Mouse (Mus musculus) Muller cell, postnatal 12 days (primary cell): Measurements from ENCODE around the gene Trmt44.

Experiments used
- DNase-seq: peaks from one replicate; pipeline ENCODE4 v3.0.0-alpha.2; 2015; ENCODE audit errors: inconsistent ontology term

Trmt44 gene

DNA sequence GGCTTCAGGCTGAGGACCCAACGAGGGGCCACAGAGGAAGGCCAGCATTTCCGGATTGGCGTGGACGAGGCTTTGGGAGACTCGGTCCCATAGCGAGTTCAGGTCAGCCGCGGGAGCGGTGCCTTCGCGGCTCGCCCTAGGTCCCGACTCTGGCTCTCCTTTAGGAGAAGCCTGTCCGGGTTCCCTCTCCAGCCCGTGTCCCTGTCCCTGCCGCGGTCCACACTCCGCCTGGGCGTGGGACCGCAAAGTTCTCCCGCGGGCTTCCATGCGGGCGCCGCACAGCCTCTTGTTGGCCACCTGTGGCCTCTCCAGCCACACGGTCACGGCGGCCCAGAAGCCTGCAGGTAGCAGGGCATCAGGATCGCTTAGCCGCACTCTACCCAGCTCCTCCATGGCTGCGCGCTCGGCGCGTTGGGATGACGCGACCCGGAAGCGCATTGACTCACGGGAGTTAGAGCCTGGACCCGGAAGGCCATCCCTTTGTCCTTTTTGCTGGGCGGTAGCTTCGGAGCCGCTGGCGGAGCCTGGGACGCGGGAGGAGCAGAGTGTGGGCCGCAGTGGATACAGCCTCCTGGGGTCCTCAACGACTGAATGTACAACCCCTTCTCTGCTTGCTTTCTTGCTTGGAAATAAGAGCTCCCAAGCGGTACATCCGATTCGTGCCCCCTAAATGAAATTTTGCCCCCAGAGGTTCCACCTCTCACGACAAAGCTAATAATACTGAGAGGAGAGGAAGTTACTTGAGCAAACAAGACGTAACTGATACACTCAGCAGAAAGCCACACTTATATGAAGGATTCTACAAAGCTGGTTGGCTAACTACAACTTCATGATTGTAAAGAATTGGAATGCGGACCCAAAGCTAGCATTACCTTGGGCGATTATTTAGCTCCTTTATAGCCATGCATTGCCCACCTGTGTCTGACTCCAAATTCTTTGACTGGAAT is at the start of gene Trmt44:
Trmt44 (minus strand) TSS at position 418 of the 947 bp plus-strand sequence.
- peak; percentile 88 for DNase-seq

DNA sequence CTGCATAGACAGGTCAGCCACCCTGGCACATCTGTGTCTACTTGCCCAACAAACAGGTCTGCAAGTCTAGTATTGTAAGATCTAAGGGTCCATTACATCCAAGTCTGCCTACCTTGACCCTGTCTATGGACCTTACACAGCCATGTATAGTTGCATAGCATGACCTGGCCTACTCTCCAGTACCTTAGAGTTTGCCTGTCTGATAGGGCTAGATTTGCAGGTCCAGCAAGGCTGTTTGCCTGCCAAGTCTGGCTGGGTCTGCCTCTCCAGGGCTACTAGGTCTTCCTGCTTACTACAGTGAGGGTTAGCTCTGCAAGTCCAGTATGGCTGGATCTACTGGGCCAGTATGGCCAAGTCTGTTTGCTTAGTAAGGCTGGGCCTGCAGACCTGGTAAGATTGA is 49.0 kb upstream of the Trmt44 start:
- DNase-seq, result no peak

DNA sequence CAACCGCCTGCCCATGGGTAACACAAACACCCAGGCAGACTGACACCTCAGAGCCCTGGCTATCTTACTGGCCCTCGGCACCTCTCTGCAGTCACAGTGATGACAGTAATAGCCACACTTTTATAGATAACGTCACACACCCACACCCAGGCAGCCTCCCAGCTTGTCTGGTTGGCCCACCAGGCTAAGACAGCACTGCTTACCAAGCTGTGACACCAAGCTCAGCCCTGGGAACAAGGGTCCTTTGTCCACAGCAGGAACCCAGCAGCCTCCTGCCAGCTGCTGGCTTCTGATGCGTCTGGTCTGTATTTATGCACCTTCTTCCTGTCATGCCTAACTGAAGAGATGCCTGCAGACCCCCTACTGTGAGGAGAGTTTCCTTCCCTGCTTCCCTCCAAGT is 46.2 kb upstream of the Trmt44 start:
- peak; percentile 58 for DNase-seq

DNA sequence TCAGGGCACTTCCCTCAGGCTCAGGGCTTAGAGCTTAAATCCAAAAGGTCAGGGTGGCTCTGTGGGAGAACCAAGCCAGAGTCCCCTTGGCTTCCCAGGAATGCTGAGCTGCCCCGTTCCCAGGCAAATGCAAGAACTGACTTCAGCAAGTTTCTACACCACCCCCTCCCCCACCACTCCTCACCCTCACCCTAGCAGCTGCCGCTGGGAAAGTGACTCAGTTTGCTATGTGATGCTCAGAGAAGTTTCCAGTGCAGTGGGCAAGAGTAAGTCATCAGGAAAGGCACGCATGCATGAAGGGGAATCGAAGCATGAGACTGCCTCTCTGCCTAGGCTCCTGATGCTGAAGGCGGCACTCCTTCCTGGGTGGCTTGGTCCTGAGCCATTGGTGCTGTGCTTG is 42.1 kb upstream of the Trmt44 start:
- DNase-seq, result peak; percentile 96

DNA sequence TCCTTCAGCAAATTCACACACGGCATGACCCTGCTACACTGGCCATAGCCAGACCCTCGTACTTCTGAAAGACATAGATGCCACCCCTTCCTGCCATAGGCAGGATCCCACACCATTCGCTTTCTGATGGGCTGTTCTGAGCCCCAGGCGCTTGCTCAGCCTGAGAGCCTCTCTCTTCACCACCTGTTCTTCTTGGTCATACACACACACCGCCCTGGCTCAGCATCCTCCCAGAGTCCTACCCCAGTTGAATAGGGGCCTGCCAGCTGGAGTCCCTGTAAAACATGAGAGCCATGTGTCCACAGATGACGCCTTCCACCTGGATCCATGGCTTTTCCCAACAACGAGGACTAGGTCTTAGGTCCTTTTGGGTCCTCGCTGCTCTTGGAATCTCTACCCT is 37.9 kb upstream of the Trmt44 start:
- no peak for DNase-seq

DNA sequence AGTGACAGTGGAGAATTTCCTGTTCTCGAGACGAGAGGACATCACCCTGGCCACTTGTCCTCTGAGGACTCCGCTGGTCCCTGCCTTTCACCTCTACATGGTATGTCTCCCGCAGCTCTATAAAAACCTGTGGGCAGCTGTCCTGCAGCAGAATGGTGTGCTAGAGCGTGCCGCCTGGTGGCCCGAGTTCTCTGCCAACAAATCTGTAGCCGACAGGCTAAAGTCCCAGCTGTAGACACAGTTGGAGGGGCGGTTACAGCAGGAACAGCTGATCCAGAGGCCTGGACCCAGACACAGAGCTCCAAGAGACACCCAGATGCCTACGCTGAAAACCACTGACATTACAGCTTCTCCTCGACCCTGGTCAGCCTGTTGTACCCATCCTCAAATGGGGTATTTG is 37.0 kb upstream of the Trmt44 start:
- DNase-seq, result no peak

- no peak for DNase-seq
Measured at GRCm38 (mm10) chr5:35611170-35611569, 36.3 kb upstream of the Trmt44 start.

DNA sequence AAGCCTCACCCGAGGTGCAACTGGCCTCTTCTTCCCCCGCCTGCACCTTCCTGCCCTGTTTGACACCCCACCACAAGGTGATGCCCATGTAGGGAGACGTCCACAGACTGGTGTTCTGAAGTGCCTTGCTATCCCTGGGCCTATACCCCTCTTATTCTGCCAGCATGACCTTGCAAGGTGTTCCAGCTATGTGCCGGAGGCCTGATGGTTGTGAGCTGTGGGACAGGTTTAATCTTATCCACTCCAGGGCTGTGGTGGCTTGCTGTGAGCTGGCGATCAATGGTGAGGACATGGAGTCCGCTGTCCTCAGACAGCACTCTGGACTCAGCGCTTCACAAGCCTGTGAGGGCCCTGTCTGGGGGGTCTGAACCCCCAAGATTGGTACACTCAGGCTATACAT is 35.5 kb upstream of the Trmt44 start:
- DNase-seq, result no peak

DNA sequence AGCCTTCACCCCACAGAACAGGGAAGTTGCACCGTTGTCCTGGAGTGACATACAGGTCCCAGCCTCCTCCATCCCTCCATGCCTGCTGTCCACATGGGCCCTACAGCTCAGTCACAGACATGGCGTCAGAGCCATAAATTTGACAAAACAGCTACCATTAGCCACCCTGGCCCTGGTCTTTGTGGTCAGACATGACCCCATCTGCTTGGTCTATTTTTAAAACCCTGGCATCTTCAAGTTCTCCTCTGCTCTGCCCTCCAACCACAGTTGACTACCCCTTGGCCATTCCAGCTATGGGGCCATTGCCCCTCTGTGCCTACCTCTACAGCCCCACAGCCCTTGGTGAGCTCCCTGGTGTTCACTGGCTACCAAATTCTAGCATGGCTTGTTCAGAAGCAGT is 35.1 kb upstream of the Trmt44 start:
- no peak for DNase-seq

GRCm38 (mm10) chr5:35609381-35609780 is 34.5 kb upstream of the Trmt44 start:
- peak; percentile 79 for DNase-seq

DNA sequence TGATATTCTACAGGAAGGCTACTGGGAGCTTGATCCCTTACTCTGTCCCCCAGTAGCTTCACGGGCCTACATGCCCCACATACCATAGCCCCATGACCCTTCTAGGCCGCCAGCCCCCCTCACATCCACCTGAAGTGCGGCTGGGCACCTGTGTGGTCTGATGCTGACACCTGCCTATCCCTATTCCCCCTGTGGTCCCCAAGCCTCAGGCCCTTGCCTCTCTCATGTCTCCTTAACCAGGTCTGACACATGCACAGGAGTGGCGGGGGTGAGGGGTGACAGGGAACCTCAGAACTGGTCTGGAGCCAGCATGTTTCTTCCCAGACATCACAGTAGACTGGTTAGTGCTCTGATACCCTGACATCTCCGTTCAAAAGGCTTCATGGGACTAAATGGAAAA is 33.7 kb upstream of the Trmt44 start:
- peak; percentile 19 for DNase-seq

- DNase-seq, result peak; percentile 42
Measured at GRCm38 (mm10) chr5:35607784-35608183, 32.9 kb upstream of the Trmt44 start.

DNA sequence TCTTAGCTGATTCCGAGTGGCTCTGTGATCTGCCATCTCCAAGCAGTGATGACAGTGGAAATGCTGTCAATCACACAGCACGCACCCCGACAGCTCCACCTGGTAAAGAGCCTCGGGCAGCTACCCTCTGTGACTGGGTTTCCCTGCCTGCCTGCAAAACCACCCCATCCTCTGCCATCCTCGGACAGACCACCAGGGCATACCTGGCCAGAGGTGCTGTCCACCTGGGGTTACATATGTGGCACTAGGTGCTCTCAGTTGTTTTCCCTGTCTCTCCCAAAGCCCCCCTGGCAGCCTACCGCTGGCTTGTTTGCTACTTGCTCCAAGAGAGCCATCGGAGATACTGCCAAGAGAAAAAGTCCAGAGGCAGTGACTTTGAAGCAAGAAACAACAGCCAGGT is 31.9 kb upstream of the Trmt44 start:
- no peak for DNase-seq

GRCm38 (mm10) chr5:35605355-35605754 is 30.5 kb upstream of the Trmt44 start:
- DNase-seq, result no peak

DNA sequence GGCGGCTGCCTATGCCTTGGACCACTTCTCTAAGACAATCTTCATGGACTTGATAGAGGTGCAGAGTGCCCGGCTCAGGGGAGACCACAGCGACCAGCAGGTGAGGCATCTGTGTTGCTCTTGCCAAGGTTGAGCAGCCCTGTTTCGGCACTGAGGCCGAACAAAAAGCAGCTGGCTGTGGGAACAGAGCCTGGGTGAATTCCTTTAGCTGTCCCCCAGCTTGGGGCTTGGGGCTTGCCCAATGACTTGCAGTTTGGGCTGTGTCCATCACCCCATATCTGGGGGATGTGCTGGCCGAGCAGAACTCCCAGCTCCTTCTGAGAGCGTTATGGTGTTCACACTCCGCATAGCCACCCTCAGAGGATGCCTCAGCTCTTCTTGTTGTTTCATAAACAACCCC is 26.7 kb upstream of the Trmt44 start:
- DNase-seq, result no peak

DNA sequence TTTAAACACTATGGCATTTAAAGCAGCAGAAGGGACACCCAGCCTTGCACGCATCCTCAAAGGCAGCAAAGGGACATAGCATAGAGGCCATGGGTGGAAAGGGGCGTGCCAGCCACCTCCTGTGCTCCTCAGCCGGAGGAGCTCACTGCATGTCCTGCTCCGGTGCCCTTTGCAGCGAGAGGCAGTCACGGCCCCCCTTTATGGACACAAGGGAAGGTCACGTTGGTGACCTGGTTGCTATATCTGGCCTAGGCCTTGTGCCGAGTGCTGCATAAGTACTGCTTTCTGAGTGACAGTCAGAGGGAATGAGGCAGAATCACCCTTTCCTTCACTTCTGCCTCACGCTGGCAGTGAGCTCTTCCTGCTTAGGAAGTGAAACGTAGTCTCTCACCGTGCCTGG is 25.4 kb upstream of the Trmt44 start:
- no peak for DNase-seq

GRCm38 (mm10) chr5:35596169-35597160 is 21.6 kb upstream of the Trmt44 start:
- DNase-seq, result no peak

DNA sequence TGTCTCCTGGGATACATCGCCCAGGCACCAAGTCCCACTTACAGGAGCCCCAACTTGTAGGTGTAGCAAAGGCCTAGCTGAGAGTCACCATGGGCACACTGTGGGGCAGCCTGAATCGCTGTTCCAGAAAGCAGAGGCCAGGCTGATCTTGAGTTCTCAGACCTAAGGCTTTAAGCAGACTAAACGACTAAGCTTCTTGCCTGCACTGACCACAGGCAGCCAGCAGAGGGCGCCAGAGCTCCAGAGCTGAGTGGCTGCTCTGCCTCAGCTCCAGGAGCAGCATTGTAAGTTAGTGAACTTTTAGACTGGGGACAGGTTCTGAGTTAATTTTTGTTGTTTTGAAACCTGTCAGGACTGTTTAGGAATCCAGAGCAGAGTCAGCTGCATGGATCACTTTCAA is 20.8 kb upstream of the Trmt44 start:
- peak; percentile 60 for DNase-seq

- no peak for DNase-seq
Measured at GRCm38 (mm10) chr5:35594768-35595167, 19.9 kb upstream of the Trmt44 start.

GRCm38 (mm10) chr5:35593272-35593671 is 18.4 kb upstream of the Trmt44 start:
- DNase-seq, result no peak

- no peak for DNase-seq
Measured at GRCm38 (mm10) chr5:35592824-35593223, 18.0 kb upstream of the Trmt44 start.

DNA sequence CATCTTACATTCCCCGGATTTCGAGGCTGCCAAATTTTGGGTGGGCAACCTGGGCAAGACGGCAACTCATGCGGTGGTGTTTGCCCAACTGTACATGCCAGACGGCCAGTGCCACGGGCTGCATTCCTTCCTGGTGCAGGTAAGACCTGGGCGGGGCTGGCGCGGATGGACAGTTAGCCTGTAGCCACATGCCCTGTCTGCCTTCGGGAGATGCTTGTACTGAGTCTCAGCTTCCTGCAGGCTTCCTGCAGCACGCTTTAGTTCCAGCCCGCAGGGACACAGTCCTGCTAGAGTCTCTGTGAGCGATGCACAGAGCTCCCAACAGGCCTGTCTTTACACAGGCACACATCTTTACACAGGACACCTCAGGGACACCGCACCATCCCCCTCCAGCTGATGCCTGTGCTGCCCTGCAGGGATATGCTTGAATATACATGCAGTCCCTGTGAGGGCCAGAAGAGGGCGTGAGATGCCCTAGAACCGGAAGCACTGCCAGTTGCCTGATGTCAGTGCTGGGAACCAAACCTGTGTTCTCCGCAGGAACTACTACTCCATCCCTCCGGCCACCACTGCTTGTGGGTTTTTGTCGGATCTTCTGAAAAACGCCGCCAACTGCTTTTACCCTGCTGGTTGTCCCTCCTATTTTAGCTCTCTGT is 17.3 kb upstream of the Trmt44 start:
- DNase-seq, result no peak
